Mouse (Mus musculus): ENCODE measurements around the gene Smarcb1. TPM values are rescaled to one million over a fixed set of nuclear protein-coding genes. Genes with fewer than 3 reads are reported as not detected.
"Not testable (repeated sequence)": the region's sequence is repeated elsewhere in the genome, so short reads cannot be mapped to it uniquely, and the experiment has no call there.

Gene Smarcb1
- polyA plus RNA-seq, 1 experiment = 165 TPM

GRCm38 (mm10) chr10:75906882-75907281, 14.5 kb downstream of the Smarcb1 start:
- TF ChIP-seq POLR2A (IDR thresholded peaks at IDR 0.05; ENCODE audit: borderline replicate concordance, extremely low read depth, insufficient read depth, insufficient read length, poor library complexity, severe bottlenecking) (no peak), CTCF (IDR thresholded peaks at IDR 0.05; ENCODE audit: borderline replicate concordance, extremely low read depth, insufficient read depth, insufficient read length) (no peak)
- DNase-seq (ENCODE audit: low read depth) = no peak

- TF ChIP-seq CTCF (IDR thresholded peaks at IDR 0.05; ENCODE audit: borderline replicate concordance, extremely low read depth, insufficient read depth, insufficient read length) (no peak), POLR2A (IDR thresholded peaks at IDR 0.05; ENCODE audit: borderline replicate concordance, extremely low read depth, insufficient read depth, insufficient read length, poor library complexity, severe bottlenecking) (no peak)
- DNase-seq (ENCODE audit: low read depth) = no peak
These were observed 17.0 kb downstream of the Smarcb1 start for GRCm38 (mm10) chr10:75904391-75904790.

GRCm38 (mm10) chr10:75898846-75899245, 22.6 kb downstream of the Smarcb1 start:
- DNase-seq (ENCODE audit: low read depth) = no peak
- TF ChIP-seq CTCF (IDR thresholded peaks at IDR 0.05; ENCODE audit: borderline replicate concordance, extremely low read depth, insufficient read depth, insufficient read length) = no peak
- TF ChIP-seq POLR2A (IDR thresholded peaks at IDR 0.05; ENCODE audit: borderline replicate concordance, extremely low read depth, insufficient read depth, insufficient read length, poor library complexity, severe bottlenecking) = no peak

GRCm38 (mm10) chr10:75898039-75898564, 23.3 kb downstream of the Smarcb1 start:
- no peak for DNase-seq (ENCODE audit: low read depth)
- TF ChIP-seq CTCF (IDR thresholded peaks at IDR 0.05; ENCODE audit: borderline replicate concordance, extremely low read depth, insufficient read depth, insufficient read length) = no peak
- no peak for TF ChIP-seq POLR2A (IDR thresholded peaks at IDR 0.05; ENCODE audit: borderline replicate concordance, extremely low read depth, insufficient read depth, insufficient read length, poor library complexity, severe bottlenecking)

DNA sequence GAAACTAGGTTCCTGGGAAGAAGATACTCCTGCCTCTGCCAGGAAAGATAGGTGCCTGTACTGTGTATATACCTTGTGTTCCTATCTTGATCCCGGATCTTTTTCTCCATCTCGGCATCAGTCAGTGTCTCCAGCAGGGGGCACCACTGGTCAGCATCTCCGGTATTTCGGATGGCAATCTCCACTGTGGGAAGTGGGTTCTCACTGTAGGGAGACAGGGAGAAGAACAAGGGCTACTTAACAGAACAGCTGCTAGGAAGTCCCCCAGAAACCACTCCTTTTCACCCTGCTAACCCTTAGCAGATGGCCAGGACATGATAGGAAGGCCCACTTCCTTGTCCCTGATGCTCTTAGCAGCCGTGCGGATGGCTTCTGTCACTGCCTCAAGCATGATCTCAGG, 24.0 kb downstream of the Smarcb1 start:
- peak; percentile 68 for DNase-seq (ENCODE audit: low read depth)

DNA sequence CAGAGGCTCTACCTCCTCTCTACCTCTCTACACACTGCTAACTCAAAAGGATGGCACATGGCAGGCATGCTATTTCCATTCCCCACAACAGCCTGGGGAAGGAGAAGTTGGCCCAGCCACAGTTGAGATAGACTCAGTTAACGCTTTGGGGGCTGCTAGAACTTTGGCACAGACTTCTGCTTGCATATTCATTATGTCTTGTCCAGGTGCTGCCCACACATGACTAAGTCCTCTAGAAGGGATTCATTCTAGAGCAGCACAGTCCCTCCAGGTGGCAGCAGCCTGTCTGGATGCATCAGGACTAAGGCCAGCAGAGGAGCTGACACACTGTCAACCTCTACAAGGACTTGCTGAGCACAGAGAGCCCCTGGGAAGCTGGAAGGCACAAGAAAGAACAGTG, 25.2 kb downstream of the Smarcb1 start:
- DNase-seq (ENCODE audit: low read depth) = no peak
- TF ChIP-seq POLR2A (IDR thresholded peaks at IDR 0.05; ENCODE audit: borderline replicate concordance, extremely low read depth, insufficient read depth, insufficient read length, poor library complexity, severe bottlenecking) (no peak), CTCF (IDR thresholded peaks at IDR 0.05; ENCODE audit: borderline replicate concordance, extremely low read depth, insufficient read depth, insufficient read length) (no peak)

More for the DNA sequence above, 24.0 kb downstream of the Smarcb1 start:
- TF ChIP-seq CTCF (IDR thresholded peaks at IDR 0.05; ENCODE audit: borderline replicate concordance, extremely low read depth, insufficient read depth, insufficient read length) = peak; percentile 82; the same call in 1 of the 2 replicates
- TF ChIP-seq POLR2A (IDR thresholded peaks at IDR 0.05; ENCODE audit: borderline replicate concordance, extremely low read depth, insufficient read depth, insufficient read length, poor library complexity, severe bottlenecking) = no peak

- DNase-seq (ENCODE audit: low read depth) = no peak
- TF ChIP-seq POLR2A (IDR thresholded peaks at IDR 0.05; ENCODE audit: borderline replicate concordance, extremely low read depth, insufficient read depth, insufficient read length, poor library complexity, severe bottlenecking) (no peak), CTCF (IDR thresholded peaks at IDR 0.05; ENCODE audit: borderline replicate concordance, extremely low read depth, insufficient read depth, insufficient read length) (no peak)
These were observed 25.7 kb downstream of the Smarcb1 start for GRCm38 (mm10) chr10:75895730-75896129.

DNA sequence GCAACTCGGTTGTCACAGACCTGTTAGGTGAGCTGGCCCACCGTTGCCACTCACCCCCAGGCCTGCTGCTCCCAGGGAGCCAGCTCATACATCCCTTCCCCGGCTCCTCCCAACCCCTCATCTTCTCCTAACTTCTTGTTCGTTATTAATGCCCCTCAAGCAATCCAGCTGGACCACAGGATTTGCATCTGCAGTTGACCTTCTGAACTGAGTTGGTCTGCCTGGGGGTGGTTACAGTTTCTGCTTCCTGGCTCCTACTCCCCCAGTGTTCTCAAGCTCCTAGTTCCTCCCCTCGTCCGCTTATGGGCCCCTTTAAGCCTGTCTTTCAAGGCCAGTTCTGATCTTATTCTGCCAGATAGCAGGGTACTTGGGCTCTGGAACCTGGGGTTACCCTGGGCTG, 26.8 kb downstream of the Smarcb1 start:
- TF ChIP-seq POLR2A (IDR thresholded peaks at IDR 0.05; ENCODE audit: borderline replicate concordance, extremely low read depth, insufficient read depth, insufficient read length, poor library complexity, severe bottlenecking) (no peak), CTCF (IDR thresholded peaks at IDR 0.05; ENCODE audit: borderline replicate concordance, extremely low read depth, insufficient read depth, insufficient read length) (no peak)
- DNase-seq (ENCODE audit: low read depth) = no peak

DNA sequence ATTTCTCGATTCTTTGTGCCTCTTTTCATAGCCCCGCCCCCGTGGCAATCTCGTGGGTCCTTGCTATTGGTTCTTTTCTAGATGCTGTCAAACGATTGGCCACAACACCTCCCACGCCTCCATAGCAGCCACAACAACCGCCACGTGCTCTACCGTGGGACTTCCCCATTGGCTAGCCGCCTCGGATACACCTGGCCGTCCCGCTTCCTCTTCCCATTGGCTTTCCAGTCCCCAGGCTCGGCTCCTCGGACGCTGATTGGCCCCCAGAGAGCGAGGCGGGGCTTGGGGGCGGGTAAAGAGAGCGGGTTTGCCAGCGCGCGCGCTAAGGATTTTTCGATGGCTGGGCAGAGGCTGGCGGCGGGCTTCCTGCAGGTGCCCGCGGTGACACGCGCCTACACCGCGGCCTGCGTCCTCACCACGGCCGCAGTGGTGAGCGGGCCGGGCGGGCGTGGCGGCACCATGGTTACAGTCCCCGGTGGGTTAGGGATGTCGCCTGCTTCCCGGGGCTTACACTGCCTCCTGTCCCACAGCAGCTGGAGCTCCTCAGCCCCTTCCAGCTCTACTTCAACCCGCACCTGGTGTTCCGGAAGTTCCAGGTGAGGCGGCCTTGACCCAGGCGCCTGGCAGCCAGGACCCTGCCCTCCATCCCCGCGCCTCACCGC, 28.2 kb downstream of the Smarcb1 start, which contains the start of gene Derl3:
Derl3 (plus strand) TSS at position 325 of the 662 bp plus-strand sequence.
- TF ChIP-seq POLR2A (IDR thresholded peaks at IDR 0.05; ENCODE audit: borderline replicate concordance, extremely low read depth, insufficient read depth, insufficient read length, poor library complexity, severe bottlenecking) (no peak), CTCF (IDR thresholded peaks at IDR 0.05; ENCODE audit: borderline replicate concordance, extremely low read depth, insufficient read depth, insufficient read length) (no peak)

DNA sequence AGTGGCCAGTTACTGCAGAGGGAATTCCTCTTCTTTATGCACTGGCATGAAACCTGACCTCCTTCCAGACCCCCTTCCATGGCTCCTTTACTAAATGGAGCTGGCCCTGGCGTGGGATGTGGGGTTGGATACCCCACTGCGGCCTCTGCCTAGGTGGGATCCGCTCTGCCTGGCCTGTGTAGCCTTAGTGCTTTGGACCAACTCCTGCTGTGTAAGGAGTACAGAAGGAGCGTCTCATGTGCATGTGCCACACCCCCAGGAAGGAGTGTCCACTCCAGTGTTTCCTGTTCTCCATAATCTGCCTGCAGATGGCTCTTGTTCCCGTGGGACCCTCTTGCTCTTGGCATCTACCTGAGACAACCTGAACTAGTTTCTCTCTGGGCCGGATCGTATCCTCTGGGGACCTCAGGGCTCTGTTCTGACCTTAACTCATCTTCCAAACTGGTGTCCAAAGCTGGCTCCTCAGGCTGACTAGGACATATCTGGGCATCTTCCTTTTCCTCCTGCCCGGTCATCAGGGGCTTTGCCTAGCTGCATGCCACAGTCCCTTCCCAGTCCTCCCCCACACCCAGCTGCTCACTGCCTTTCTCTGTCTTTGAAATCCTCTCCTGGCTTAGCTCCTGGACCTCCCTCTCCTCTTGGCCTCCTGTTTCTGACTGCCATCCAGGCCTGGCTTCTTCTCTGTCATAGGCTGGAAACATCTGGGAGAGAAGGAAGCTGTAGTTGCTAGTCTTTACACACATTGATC, 31.8 kb downstream of the Smarcb1 start:
- DNase-seq (ENCODE audit: low read depth) = no peak
- TF ChIP-seq CTCF (IDR thresholded peaks at IDR 0.05; ENCODE audit: borderline replicate concordance, extremely low read depth, insufficient read depth, insufficient read length) (no peak), POLR2A (IDR thresholded peaks at IDR 0.05; ENCODE audit: borderline replicate concordance, extremely low read depth, insufficient read depth, insufficient read length, poor library complexity, severe bottlenecking) (no peak)

More for the DNA sequence above, 28.2 kb downstream of the Smarcb1 start, which contains the start of gene Derl3:
- peak; percentile 99 for DNase-seq (ENCODE audit: low read depth)

DNA sequence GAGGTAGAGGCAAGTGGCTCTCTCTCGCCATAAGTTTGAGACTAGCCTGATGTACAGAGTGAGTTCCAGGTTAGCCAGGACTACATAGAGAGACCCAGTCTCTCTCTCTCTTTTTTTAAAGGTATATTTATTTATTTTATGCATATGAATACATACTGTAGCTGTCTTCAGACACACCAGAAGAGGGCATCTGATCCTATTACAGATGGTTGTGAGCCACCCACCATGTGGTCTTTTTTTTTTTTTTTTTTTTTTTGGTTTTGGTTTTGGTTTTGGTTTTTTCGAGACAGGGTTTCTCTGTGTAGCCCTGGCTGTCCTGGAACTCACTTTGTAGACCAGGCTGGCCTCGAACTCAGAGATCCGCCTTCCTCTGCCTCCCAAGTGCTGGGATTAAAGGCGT, 33.9 kb downstream of the Smarcb1 start:
- not testable (repeated sequence) for DNase-seq (ENCODE audit: low read depth)

Data from brain, embryonic 14.5 days (tissue).